Mouse (Mus musculus) midbrain, embryonic 14.5 days (tissue): Measurements from ENCODE around the gene Morf4l1. TPM values are rescaled to one million over a fixed set of nuclear protein-coding genes. Genes with fewer than 3 reads are reported as not detected.

ENCODE experiments used
- ATAC-seq: fragments of 200-750 bp; cut with Nextera tagmentation; 2 replicates; pipeline ENCODE4 v1.8.0; 2017; ENCODE audit warnings: moderate number of reproducible peaks, moderate library complexity; ENCODE audit not compliant: low FRiP score, low TSS enrichment
- DNase-seq: peaks from one replicate; pipeline ENCODE4 v3.0.0-alpha.2; 2015
- H3K27ac ChIP-seq: fragments of 300-500 bp; sonication (generic); replicated peaks from 2 replicates; pipeline ENCODE4 v1.5.1; 2014; ENCODE audit warnings: mild to moderate bottlenecking, low read depth, low read length, moderate library complexity
- H3K27me3 ChIP-seq: fragments of 300-500 bp; sonication (generic); 2 replicates; pipeline ENCODE4 v1.6.1; 2014; ENCODE audit warnings: low read length, control low read depth, mixed read lengths; ENCODE audit not compliant: control insufficient read depth, insufficient read depth
- H3K36me3 ChIP-seq: fragments of 300-500 bp; sonication (generic); 2 replicates; pipeline ENCODE4 v1.6.1; 2014; ENCODE audit warnings: low read length, control low read depth; ENCODE audit not compliant: control insufficient read depth, insufficient read depth
- H3K4me1 ChIP-seq: fragments of 300-500 bp; sonication (generic); 2 replicates; pipeline ENCODE4 v1.6.1; 2014; ENCODE audit warnings: mild to moderate bottlenecking, antibody characterized with exemption, low read length, control low read depth; ENCODE audit not compliant: control insufficient read depth, insufficient read depth
- H3K4me2 ChIP-seq: fragments of 300-500 bp; sonication (generic); 2 replicates; pipeline ENCODE4 v1.6.1; 2014; ENCODE audit warnings: mild to moderate bottlenecking, low read length, moderate library complexity
- H3K4me3 ChIP-seq: fragments of 300-500 bp; sonication (generic); replicated peaks from 2 replicates; pipeline ENCODE4 v1.5.1; 2014; ENCODE audit warnings: low read depth, low read length
- H3K9ac ChIP-seq: fragments of 300-500 bp; sonication (generic); replicated peaks from 2 replicates; pipeline ENCODE4 v1.6.1; 2014; ENCODE audit warnings: mild to moderate bottlenecking, low read length, moderate library complexity
- H3K9me3 ChIP-seq: fragments of 300-500 bp; sonication (generic); 2 replicates; pipeline ENCODE4 v1.6.1; 2016; ENCODE audit warnings: low read length, control low read depth, mixed read lengths; ENCODE audit not compliant: control insufficient read depth
- WGBS: fragments of 180-500 bp; shearing (Covaris S2); extraction: QIAGEN DNeasy Blood & Tissue Kit; methylation state at CpG from one replicate; pipeline ENCODE4 v1.1.7; 2014; 5-methylcytosine and 5-hydroxymethylcytosine counted together
- polyA plus RNA-seq: library from polyadenylated mRNA; unstranded; fragments of >200 nt; fragmentation: Nextera tagmentation; extraction: Ambion mirVana; gene quantifications from 2 replicates; pipeline ENCODE4 v1.2.1, GENCODE M21; 2014

Morf4l1 gene
- polyA plus RNA-seq, 1 experiment from 2014 or later = 616 TPM

DNA sequence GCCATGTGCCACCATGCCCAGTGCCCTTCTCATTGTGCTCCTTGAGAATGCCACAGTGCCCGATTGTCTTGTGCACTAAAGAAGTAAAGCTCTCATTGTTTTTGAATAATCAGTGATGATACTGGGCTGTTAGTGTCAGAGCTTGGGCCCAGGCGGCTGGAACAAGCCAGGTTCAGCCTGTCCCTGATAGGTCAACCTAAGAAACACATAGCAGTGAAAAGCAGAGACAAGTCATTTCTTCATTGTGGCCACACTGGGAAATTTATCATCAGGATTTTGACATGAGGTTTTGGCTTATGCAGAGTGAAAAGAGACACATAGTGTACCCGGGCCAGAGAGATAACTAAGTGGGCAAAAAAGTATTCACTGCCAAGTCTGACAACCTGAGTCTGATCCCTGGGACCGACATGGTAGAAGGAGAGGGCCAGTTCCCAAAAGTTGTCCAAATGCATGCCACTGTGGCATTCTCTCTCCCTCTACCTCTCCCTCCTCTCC lies 7.7 kb upstream of the Morf4l1 start:
- Histone ChIP-seq H3K4me2 (no peak overlapping the region), H3K4me1 (0 out of 2 replicates have a peak, but pooled peaks cover 5% of the 10 kb centered on the region), H3K4me3 (no peak overlapping the region), H3K9me3 (no peaks in the 10 kb centered on the region), H3K27ac (no peak overlapping the region), H3K36me3 (no peaks in the 10 kb centered on the region), H3K27me3 (no peaks in the 10 kb centered on the region), H3K9ac (no peak overlapping the region)
- ATAC-seq (no peak), DNase-seq (no peak)
- 82% methylated on average over 4 of the region's 4 CpGs for WGBS

DNA sequence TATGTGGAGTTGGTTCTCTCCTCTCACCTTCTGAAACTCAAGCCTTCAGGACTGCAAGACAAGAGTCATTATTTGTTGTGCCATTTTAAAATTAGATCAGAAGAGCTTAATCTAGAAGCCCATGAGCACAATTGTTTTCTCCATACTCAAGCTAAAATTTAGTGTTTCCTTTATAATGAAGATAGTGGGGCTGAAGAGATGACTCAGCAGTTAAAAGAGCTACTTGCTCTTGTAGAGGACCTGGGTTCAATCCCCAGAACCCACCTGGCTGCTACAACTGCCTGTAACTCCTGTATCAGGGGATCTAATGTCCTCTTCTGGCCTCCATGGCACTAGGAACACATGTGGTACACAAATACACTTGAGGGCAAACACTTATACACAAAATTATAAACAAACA lies 2.7 kb upstream of the Morf4l1 start:
- no peak overlapping the region for H3K4me2 ChIP-seq
- ATAC-seq (no peak), DNase-seq (no peak)
- no peak overlapping the region for H3K27ac ChIP-seq
- no peaks in the 10 kb centered on the region for H3K36me3 ChIP-seq
- H3K4me3 ChIP-seq = no peak overlapping the region
- H3K4me1 ChIP-seq = peaks cover 8% of the 10 kb centered on the region
- no peaks in the 10 kb centered on the region for H3K27me3 ChIP-seq
- H3K9me3 ChIP-seq = no peaks in the 10 kb centered on the region
- no peak overlapping the region for H3K9ac ChIP-seq

DNA sequence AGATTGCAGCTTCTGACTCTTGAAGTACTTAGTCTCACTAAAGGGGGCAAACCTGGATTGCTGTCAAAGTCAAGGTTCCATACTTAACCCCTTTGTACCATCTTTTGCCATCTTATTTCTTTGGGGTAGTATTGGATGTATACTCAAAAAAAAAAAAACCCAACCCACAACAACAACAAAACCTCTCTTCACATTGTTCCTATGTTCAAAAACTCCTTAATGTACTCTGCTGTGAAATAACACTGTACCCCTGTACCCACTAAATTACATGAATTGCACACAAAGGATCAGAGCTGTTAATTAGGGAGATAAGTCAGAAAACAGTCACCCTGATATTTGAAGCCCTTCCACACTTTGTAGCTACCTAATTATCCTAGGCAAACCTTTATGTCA lies 730 bp upstream of the Morf4l1 start:
- peak overlapping the region; percentile 88 for H3K4me3 ChIP-seq
- ATAC-seq = no peak
- no peaks in the 10 kb centered on the region for H3K27me3 ChIP-seq
- no peaks in the 10 kb centered on the region for H3K9me3 ChIP-seq
- H3K36me3 ChIP-seq = no peaks in the 10 kb centered on the region
- H3K4me1 ChIP-seq = peaks cover 17% of the 10 kb centered on the region
- H3K27ac ChIP-seq = peak overlapping the region; percentile 77
- DNase-seq = no peak
- peak overlapping the region; percentile 78 for H3K9ac ChIP-seq
- H3K4me2 ChIP-seq = peak overlapping the region; percentile 81

DNA sequence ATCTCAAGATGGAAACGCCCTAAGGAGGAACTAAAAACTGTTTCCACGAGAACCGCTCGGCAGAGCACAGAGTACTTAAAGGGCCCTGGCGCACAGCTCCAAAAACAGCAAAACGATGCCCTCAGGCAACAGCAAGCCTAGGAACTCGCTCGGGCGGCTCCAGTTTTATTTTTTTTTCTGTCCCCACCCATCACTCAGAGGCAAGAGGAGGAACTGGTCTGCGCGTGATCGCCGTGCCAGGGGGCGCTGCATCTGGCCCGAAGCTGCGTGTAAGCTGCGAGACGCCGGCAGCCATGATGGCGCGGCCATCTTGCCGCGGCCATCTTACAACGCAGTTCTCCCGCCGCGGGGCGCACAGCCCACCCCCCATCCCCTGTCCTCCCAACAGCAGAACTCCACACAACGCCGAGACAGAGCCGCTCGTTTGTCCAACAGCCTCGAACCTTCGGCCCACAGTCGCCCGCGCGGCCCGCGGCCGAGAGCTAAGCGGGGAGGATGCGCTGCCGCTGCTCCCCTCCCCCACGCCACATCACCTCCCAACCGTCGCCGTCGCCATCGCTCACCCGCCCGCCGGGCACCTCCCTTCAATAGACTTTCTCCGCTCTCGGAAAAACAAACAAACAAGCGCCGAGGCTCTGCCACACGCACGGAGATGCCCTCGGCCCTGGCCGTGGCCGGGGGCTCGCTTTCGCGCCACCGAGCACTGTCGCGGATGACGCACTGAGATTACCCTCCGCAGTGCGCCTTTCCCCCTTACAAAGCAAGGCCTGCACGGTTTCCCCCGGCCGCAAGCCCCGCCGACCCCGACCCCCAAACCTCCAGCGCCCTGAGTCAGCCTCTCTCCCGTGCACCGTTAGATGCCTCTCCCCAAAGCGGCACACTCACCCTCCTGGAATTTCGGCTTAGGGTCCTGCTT lies 665 bp downstream of the Morf4l1 start:
- Histone ChIP-seq H3K4me2 (peak overlapping the region; percentile 84), H3K27me3 (no peaks in the 10 kb centered on the region), H3K4me3 (peak overlapping the region; percentile 88), H3K9ac (peak overlapping the region; percentile 98), H3K36me3 (peaks cover 3% of the 10 kb centered on the region; the same call in 1 of the 2 replicates), H3K27ac (peak overlapping the region; percentile 99), H3K9me3 (no peaks in the 10 kb centered on the region), H3K4me1 (peaks cover 17% of the 10 kb centered on the region)
- DNase-seq (peak; percentile 93), ATAC-seq (peak; percentile 72)
- WGBS = under 1% methylated on average over 82 of the region's 82 CpGs

DNA sequence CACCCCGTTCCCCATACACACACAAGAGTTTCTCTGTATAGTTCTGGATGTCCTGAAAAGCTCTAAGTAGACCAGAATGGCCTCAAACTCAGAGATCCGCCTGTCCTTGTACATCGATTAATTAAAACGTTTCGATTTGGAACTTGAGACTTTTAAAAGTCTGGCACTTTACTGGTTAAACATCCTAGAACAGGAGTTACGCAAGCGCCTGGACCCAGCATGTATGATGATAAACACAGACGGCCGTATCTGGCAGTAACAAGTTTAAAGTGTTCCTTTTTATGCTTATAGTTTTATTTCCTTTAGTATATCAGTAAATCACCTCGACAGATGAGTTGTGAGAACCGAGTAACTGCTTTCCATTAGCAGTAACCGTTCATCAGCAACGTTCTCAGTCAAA lies 1.4 kb downstream of the Morf4l1 start:
- Histone ChIP-seq H3K36me3 (peaks cover 8% of the 10 kb centered on the region), H3K9me3 (no peaks in the 10 kb centered on the region), H3K27ac (peak overlapping the region; percentile 99; the same call in 1 of the 2 replicates), H3K9ac (peak overlapping the region; percentile 98), H3K27me3 (no peaks in the 10 kb centered on the region), H3K4me1 (peaks cover 17% of the 10 kb centered on the region), H3K4me2 (peak overlapping the region; percentile 84), H3K4me3 (peak overlapping the region; percentile 88)
- DNase-seq = peak; percentile 35
- WGBS = 2% methylated on average over 13 of the region's 13 CpGs
- no peak for ATAC-seq

DNA sequence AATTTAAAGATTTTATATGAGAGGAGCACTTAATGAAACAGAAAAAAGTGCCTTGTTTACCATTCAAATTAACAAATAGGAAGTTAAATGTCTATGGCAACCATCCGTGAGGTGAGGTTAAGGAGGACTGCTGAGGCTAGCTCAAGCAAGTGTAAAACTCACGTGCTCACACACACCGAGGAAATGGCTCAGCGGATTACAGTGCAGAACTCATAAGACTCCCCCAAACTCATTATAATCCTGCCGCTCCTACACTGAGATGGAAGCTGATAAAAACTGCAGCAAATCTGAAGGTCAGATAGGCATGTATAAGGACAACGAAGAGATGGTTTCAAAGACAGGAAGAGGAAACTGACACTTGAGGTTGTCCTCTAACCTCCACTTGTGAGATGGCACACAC lies 5.2 kb downstream of the Morf4l1 start:
- Histone ChIP-seq H3K9ac (no peak overlapping the region), H3K36me3 (peaks cover 31% of the 10 kb centered on the region), H3K4me1 (peaks cover 17% of the 10 kb centered on the region)

DNA sequence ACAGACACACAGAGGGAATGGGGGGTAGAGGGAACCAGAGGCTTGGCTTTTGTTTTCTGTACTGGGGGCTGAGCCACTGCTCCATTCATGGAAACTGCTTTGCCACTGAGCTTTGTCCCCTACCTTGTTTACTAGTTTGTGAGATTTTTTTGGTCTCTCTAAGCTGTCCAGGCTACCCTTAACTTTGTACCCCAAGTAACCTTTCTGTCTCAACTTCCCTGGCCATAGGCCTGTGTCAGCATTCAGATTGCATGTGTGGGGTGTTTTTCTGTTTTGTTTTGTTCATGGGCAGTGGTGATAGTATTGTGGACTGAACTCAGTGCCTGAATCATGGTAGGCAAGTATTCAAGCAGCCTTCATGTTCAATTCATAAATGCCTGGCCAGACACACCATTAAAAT lies 6.3 kb downstream of the Morf4l1 start:
- Histone ChIP-seq H3K4me2 (no peak overlapping the region), H3K9me3 (no peaks in the 10 kb centered on the region), H3K27me3 (no peaks in the 10 kb centered on the region), H3K9ac (no peak overlapping the region), H3K4me1 (peaks cover 17% of the 10 kb centered on the region), H3K4me3 (no peak overlapping the region), H3K27ac (no peak overlapping the region), H3K36me3 (peaks cover 37% of the 10 kb centered on the region)
- no peak for ATAC-seq
- DNase-seq = no peak

More for the DNA sequence above, 5.2 kb downstream of the Morf4l1 start:
- DNase-seq (no peak), ATAC-seq (no peak)
- 83% methylated on average over 6 of the region's 6 CpGs for WGBS
- Histone ChIP-seq H3K27me3 (no peaks in the 10 kb centered on the region), H3K27ac (no peak overlapping the region), H3K9me3 (no peaks in the 10 kb centered on the region), H3K4me2 (no peak overlapping the region), H3K4me3 (no peak overlapping the region)

DNA sequence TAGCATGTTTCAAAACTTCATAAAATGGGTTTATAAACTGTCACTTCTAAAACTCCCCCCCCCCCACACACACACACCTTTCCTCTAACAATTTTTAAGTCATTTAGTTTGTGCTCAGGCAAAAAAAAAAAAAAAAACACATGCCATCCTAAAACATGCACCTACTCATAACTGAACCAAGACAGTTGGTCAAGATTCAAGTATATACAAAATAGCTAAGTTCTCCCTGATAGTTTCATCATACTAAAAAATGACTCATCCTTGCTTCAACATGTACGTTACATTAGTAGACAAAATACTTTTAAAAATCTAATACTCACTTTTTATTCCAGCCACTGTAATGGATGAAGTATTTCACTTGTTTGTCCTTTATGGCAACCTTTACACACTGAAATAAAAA lies 7.7 kb downstream of the Morf4l1 start:
- no peak for ATAC-seq
- Histone ChIP-seq H3K4me1 (peaks cover 6% of the 10 kb centered on the region), H3K4me3 (no peak overlapping the region), H3K9ac (no peak overlapping the region), H3K4me2 (no peak overlapping the region), H3K27me3 (no peaks in the 10 kb centered on the region), H3K36me3 (peaks cover 46% of the 10 kb centered on the region), H3K27ac (no peak overlapping the region), H3K9me3 (no peaks in the 10 kb centered on the region)
- WGBS = 99% methylated on average over 1 of the region's 1 CpGs
- no peak for DNase-seq

DNA sequence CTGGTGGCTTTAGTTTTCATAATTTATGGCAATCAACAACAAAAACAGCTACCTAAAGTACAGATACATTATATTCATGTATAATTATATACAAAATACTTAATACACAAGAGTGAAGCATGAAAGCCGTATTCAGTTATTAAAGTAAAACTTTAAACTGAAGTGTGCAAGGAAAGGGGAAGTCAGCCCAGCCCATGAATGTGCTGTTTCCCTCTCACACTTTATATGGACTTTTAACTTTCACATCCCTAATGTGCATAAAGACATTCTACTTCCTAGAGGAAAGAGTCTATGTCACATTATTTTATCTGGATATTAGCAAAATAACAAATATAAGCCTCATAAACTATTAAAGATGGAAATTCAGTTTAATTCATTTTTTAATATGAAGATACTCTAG lies 9.1 kb downstream of the Morf4l1 start:
- H3K27me3 ChIP-seq = no peaks in the 10 kb centered on the region
- H3K27ac ChIP-seq = no peak overlapping the region
- no peak for DNase-seq
- no peaks in the 10 kb centered on the region for H3K4me1 ChIP-seq
- H3K36me3 ChIP-seq = peaks cover 59% of the 10 kb centered on the region
- no peak overlapping the region for H3K4me2 ChIP-seq
- WGBS = 98% methylated on average over 1 of the region's 1 CpGs
- no peak for ATAC-seq
- no peaks in the 10 kb centered on the region for H3K9me3 ChIP-seq
- no peak overlapping the region for H3K4me3 ChIP-seq
- no peak overlapping the region for H3K9ac ChIP-seq
